Mouse (Mus musculus): ENCODE results near the gene Igsf21.

DNA sequence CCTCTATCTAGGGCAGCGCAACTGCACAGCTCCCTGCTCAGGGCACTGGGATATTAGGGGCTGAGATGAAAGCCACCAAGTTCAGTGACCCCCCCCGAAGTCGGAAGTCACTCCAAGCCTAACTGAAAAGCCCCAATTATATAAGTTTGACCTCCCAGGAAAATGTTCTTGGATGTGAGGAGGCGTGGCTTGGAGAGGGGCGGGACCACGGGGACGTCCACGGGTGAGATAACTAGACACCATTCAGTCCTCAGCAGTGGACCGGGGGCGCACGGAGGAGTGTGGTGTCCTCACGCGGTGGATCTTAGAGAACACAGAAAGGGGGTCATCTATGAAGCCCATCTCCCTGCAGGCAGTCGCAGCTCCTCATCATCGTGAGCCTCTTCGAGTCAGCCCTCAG, 3.4 kb downstream of the Igsf21 start:
- TF ChIP-seq TCF3 (IDR thresholded peaks at IDR 0.05; ENCODE audit: insufficient read length, low read depth) (no peak), POLR2A (IDR thresholded peaks at IDR 0.05; ENCODE audit: insufficient read length, low read depth) (no peak), MAX (IDR thresholded peaks at IDR 0.05; ENCODE audit: low read depth) (no peak), SRF (IDR thresholded peaks at IDR 0.05; ENCODE audit: control insufficient read depth, insufficient read length, low read depth) (no peak), CEBPB (IDR thresholded peaks at IDR 0.05; ENCODE audit: insufficient read depth, poor library complexity, severe bottlenecking) (no peak)

All from myocyte (in vitro differentiated cells).